Mouse (Mus musculus): ENCODE results near the gene Cdh4.

DNA sequence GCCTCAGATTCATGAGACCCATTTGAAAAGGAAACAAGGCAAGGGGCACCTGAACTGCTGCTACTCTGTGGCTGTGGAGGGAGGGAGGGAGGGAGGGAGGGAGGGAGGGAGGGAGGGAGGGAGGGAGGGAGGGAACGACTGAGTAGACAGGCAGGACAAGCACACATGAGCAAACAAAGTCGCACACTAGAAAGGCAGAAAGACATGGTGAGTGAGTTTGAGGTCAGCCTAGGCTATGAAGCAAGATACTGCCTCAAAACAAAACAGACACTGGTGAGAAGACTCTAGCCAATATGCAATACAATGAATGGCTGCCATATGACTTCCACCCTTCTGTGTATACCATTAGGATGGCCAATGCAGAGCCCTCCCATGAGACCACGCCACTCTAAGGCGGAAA is 502.8 kb downstream of the Cdh4 start:
- no peak for TF ChIP-seq POLR2AphosphoS2 (IDR thresholded peaks at IDR 0.05; ENCODE audit: insufficient read length, low read depth)
- no peak for TF ChIP-seq POLR2A (IDR thresholded peaks at IDR 0.05; ENCODE audit: insufficient read length, low read depth)
- no peak for TF ChIP-seq MYOG (IDR thresholded peaks at IDR 0.05; ENCODE audit: control insufficient read depth in 1 of 3, insufficient read depth in 1 of 3, insufficient read length in 2 of 3, low read depth in 2 of 3)
- no peak for TF ChIP-seq MAX (IDR thresholded peaks at IDR 0.05; ENCODE audit: low read depth)
- no peak for TF ChIP-seq CEBPB (IDR thresholded peaks at IDR 0.05; ENCODE audit: insufficient read depth, poor library complexity, severe bottlenecking)
- TF ChIP-seq MYOD1 (IDR thresholded peaks at IDR 0.05; ENCODE audit: control insufficient read depth in 1 of 3, insufficient read length in 2 of 3, low read depth in 2 of 3), result no peak
- no peak for TF ChIP-seq E2F4 (IDR thresholded peaks at IDR 0.05; ENCODE audit: insufficient read depth)
- TF ChIP-seq USF1 (IDR thresholded peaks at IDR 0.05; ENCODE audit: low read depth), result no peak

Data from myocyte (in vitro differentiated cells).